Mouse (Mus musculus) intestine, embryonic 15.5 days (tissue): ENCODE data around the gene Tacc2. TPM values are rescaled to one million over a fixed set of nuclear protein-coding genes. Genes with fewer than 3 reads are reported as not detected.
A peak's percentile ranks its signal among the peaks of the same experiment; 100 is the strongest.

ENCODE experiments used
- ATAC-seq: fragments of 200-750 bp; cut with Nextera tagmentation; 2 replicates; pipeline ENCODE4 v1.8.0; 2017; ENCODE audit warnings: moderate TSS enrichment, moderate library complexity
- H3K27ac ChIP-seq: fragments of 300-500 bp; sonication (generic); 2 replicates; pipeline ENCODE4 v1.5.1; 2015; ENCODE audit warnings: mild to moderate bottlenecking, inconsistent platforms
- H3K27me3 ChIP-seq: fragments of 300-500 bp; sonication (generic); replicated peaks from 2 replicates; pipeline ENCODE4 v1.6.1; 2015; ENCODE audit warnings: inconsistent platforms
- H3K36me3 ChIP-seq: fragments of 300-500 bp; sonication (generic); 2 replicates; pipeline ENCODE4 v1.6.1; 2015; ENCODE audit warnings: inconsistent platforms
- H3K4me1 ChIP-seq: fragments of 300-500 bp; sonication (generic); replicated peaks from 2 replicates; pipeline ENCODE4 v1.6.1; 2015; ENCODE audit warnings: inconsistent platforms
- H3K4me2 ChIP-seq: fragments of 300-500 bp; sonication (generic); replicated peaks from 2 replicates; pipeline ENCODE4 v1.6.1; 2015; ENCODE audit warnings: mild to moderate bottlenecking, inconsistent platforms
- H3K4me3 ChIP-seq: fragments of 300-500 bp; sonication (generic); replicated peaks from 2 replicates; pipeline ENCODE4 v1.5.1; 2015; ENCODE audit warnings: inconsistent platforms
- H3K9ac ChIP-seq: fragments of 300-500 bp; sonication (generic); 2 replicates; pipeline ENCODE4 v1.6.1; 2015; ENCODE audit warnings: inconsistent platforms
- H3K9me3 ChIP-seq: fragments of 300-500 bp; sonication (generic); 2 replicates; pipeline ENCODE4 v1.6.1; 2016; ENCODE audit warnings: inconsistent platforms
- WGBS: fragments of 180-500 bp; shearing (Covaris S2); methylation state at CpG from one replicate; pipeline ENCODE4 v1.1.7; 2015; 5-methylcytosine and 5-hydroxymethylcytosine counted together
- polyA plus RNA-seq: library from polyadenylated mRNA; unstranded; fragments of >200 nt; fragmentation: Nextera tagmentation; extraction: Ambion mirVana; gene quantifications from 2 replicates; pipeline ENCODE4 v1.2.1, GENCODE M21; 2015

Tacc2 gene
- polyA plus RNA-seq, 1 experiment from 2014 or later = 27.8 TPM

DNA sequence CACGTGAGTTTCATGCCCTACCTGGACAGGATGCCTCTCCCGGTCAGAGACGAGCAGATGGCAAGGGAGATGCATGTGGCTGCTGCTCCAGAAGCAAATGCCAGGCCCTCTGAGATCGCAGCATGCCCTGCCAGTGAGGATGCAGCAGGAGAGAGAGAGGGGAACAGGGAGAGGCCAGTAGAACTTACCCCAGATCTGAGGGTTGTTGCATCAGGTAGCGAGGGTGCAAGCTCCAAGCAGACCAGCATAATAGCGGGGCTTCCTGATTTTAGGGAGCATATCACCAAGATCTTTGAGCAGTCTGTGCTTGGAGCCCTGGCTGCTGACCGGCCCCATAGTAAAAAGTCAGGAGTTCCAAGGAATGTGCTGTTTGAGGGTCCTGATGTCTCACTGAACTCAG, 48.1 kb downstream of the Tacc2 start:
- no peak overlapping the region for H3K4me2 ChIP-seq
- H3K27me3 ChIP-seq = no peaks in the 10 kb centered on the region
- H3K4me3 ChIP-seq = no peak overlapping the region
- no peak overlapping the region for H3K9ac ChIP-seq
- ATAC-seq = no peak
- no peaks in the 10 kb centered on the region for H3K9me3 ChIP-seq
- no peak overlapping the region for H3K27ac ChIP-seq
- 79% methylated on average over 7 of the region's 7 CpGs for WGBS
- 0 out of 2 replicates have a peak, but pooled peaks cover 4% of the 10 kb centered on the region for H3K4me1 ChIP-seq
- no peaks in the 10 kb centered on the region for H3K36me3 ChIP-seq

DNA sequence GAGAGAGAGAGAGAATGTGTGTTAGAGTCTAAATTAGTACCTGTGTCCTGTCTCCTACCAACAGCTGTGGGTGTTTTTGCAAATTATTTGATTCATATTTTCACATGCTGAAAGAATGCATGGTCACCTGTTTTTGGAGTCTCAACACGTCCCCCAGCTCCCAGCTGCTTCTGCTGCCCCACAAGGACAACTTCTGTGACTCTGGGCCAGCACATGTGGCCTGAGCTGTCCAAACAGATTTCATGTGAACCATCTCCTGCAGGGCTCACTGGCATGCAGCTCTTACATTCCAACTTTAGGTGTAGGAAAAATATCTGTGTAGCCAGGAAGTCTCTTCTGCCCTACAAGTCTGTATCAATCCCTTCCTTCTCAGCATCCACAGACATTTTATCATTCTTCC, 51.4 kb downstream of the Tacc2 start:
- H3K4me3 ChIP-seq = no peak overlapping the region
- no peak overlapping the region for H3K27ac ChIP-seq
- 0 out of 2 replicates have a peak, but pooled peaks cover 2% of the 10 kb centered on the region for H3K4me1 ChIP-seq
- ATAC-seq = no peak
- H3K9me3 ChIP-seq = no peaks in the 10 kb centered on the region
- no peaks in the 10 kb centered on the region for H3K27me3 ChIP-seq
- H3K4me2 ChIP-seq = no peak overlapping the region
- no peaks in the 10 kb centered on the region for H3K36me3 ChIP-seq
- 43% methylated on average over 1 of the region's 1 CpGs for WGBS
- H3K9ac ChIP-seq = no peak overlapping the region

DNA sequence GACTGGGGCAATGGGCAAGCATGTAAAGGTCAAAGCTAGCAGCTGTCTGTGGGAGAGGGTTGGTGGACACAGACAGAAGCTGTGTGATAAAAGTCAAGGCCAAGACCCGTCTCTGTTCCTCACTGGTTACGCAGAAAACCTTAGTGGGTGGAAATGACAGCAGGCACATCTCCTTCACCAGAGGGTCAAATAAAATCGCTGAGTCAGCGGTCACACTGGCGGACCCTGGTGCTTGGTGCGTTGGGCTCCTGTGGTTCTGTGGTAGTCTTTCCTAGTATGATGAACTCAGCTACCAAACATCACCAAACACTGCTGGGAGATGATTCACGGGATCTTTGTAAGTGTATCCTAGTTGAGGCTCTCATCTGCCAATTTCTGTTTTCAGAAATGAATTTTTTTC, 52.8 kb downstream of the Tacc2 start:
- H3K36me3 ChIP-seq = no peaks in the 10 kb centered on the region
- H3K27me3 ChIP-seq = no peaks in the 10 kb centered on the region
- no peak overlapping the region for H3K4me2 ChIP-seq
- no peak overlapping the region for H3K9ac ChIP-seq
- H3K4me1 ChIP-seq = peaks cover 6% of the 10 kb centered on the region
- no peaks in the 10 kb centered on the region for H3K9me3 ChIP-seq
- WGBS = 86% methylated on average over 7 of the region's 7 CpGs
- no peak overlapping the region for H3K4me3 ChIP-seq
- ATAC-seq = no peak
- no peak overlapping the region for H3K27ac ChIP-seq

DNA sequence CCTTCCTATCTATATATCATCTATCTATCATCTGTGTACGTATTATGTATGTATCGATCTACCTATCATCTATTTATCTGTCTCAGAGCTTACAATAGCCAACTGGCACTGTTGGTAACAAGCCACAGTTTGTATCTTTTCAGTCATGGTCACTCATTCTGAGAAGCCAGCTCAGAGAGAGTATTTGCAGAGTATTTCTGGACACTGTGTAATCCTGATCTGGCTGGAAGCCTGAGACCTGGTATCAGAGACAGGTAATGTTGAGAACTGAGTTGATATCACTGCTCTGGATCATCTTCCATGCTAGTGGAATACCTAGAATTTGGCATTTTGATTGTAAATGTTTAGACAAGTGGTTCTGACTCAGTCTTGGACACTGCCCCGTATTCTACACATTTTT, 53.7 kb downstream of the Tacc2 start:
- no peak for ATAC-seq
- Histone ChIP-seq H3K4me3 (no peak overlapping the region), H3K9me3 (no peaks in the 10 kb centered on the region), H3K27me3 (no peaks in the 10 kb centered on the region), H3K4me1 (peaks cover 6% of the 10 kb centered on the region), H3K9ac (no peak overlapping the region), H3K27ac (no peak overlapping the region), H3K36me3 (no peaks in the 10 kb centered on the region), H3K4me2 (no peak overlapping the region)
- 85% methylated on average over 3 of the region's 3 CpGs for WGBS

DNA sequence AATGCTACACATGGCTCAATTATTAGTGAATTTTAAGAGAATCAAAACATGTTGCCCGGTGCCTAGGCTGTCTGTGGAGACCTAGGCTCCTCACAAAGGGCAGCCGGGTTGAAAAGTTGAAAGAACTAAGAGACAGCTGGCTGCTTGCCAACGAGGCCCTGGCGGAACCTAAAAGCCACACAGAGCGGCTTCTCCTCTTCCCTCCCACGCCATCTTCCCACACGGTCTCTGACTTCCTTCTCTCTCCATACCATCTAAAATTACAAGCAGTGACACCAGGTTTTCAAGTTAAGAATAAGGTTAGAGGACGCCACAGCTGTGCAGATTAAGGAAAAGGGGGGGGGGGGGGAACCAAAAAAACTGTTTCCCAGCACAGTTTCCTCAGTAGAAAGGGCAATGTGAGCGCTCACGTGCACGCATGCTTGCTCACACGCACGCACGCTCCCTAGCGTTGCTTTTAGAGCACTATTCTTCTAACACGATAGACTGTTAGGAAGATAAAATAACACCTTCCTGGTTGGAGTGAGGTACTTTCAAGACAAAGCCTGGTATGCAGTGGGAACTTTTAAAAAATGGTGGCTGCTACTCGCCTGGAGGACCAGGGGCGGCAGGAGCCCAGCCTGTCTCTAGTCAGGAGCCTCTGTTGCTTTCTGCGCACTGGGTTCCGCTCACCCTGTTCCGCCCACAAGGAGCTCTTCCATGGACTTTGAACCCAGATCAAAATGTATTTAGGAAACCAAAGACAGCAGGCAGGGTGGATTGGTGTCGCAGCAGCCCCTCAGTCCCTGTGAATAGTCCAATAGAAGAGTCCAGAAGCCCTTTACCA, 54.5 kb downstream of the Tacc2 start:
- H3K4me1 ChIP-seq = peaks cover 6% of the 10 kb centered on the region
- 0 out of 2 replicates have a peak, but pooled peaks have one; percentile 8 for ATAC-seq
- no peak overlapping the region for H3K4me3 ChIP-seq
- H3K9ac ChIP-seq = no peak overlapping the region
- H3K27ac ChIP-seq = no peak overlapping the region
- 51% methylated on average over 22 of the region's 22 CpGs for WGBS
- no peaks in the 10 kb centered on the region for H3K27me3 ChIP-seq
- no peaks in the 10 kb centered on the region for H3K9me3 ChIP-seq
- H3K4me2 ChIP-seq = no peak overlapping the region
- no peaks in the 10 kb centered on the region for H3K36me3 ChIP-seq

DNA sequence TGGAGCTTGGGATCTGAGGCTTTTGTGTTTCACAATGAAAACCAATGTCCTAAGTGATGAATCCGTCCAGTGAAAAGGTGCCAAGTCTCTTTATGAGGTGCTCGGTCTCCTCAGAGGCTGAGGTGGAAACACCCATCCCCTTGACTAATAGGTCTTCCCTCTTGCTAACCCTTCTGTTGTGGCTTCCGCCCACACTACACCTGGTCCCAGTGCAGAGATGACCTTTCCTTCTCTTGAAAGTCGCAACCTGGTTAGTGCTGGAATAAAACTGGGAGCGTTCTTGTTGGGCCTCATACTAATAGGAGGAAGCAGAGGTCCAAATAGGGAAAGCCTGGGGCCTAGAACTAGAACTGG, 55.1 kb downstream of the Tacc2 start:
- Histone ChIP-seq H3K27ac (no peak overlapping the region), H3K9me3 (no peaks in the 10 kb centered on the region)
- WGBS = 93% methylated on average over 5 of the region's 5 CpGs

DNA sequence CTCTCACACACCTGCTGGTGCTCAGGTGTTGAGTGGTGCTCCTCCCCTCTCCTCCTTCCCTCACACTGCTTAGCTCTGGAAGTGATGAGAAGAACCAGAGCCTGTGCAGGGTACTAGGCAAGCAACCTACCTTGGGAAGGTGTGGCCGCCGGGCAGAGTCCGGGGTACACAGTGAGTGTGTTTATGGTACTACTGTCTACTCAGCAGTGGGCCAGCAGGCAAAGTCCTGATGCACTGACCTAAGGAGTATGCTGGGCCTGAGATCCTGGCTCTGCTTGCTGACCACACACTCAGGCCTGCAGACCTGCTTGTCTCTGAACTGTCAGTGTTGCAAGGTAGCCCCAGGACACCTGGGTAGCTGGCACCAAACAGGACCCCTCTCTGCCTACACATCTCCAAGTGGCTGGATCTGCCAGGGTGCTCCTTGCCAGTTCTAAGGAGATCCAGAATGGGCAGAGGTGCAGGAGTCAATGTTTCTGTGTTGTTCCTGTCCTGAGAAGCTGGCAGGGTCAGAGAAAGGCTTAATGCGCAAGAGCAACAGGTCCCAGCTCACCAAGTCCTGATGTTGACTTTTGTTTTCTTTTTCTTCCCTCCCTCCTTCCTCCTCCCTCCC, 57.1 kb downstream of the Tacc2 start:
- no peaks in the 10 kb centered on the region for H3K27me3 ChIP-seq
- peaks cover 16% of the 10 kb centered on the region for H3K4me1 ChIP-seq
- no peak overlapping the region for H3K4me3 ChIP-seq
- ATAC-seq = peak; percentile 89
- H3K9me3 ChIP-seq = no peaks in the 10 kb centered on the region
- H3K36me3 ChIP-seq = no peaks in the 10 kb centered on the region
- no peak overlapping the region for H3K9ac ChIP-seq
- H3K4me2 ChIP-seq = no peak overlapping the region
- 68% methylated on average over 4 of the region's 4 CpGs for WGBS
- no peak overlapping the region for H3K27ac ChIP-seq

More for the DNA sequence above, 55.1 kb downstream of the Tacc2 start:
- Histone ChIP-seq H3K4me2 (no peak overlapping the region), H3K4me3 (no peak overlapping the region), H3K27me3 (no peaks in the 10 kb centered on the region), H3K9ac (no peak overlapping the region), H3K4me1 (peaks cover 7% of the 10 kb centered on the region), H3K36me3 (no peaks in the 10 kb centered on the region)
- no peak for ATAC-seq

DNA sequence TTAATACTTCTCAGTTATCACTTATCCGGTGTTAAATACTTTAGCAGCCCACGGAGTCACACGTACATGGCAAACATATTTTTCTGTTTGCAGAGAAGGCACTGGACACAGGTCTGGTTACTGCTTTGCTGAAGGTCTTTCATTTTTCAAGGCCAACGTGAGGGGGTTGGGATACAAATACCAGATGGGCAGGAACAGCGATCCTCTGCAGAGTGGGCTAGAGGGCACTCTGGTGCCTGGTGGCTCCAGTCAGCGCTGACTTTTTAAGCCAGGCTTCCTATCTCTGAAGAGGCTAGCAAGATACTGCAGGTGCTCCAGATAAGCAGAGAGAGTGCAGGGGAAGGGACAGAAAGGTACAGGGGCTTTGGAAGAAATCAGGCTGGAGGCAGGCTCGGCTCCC, 58.0 kb downstream of the Tacc2 start:
- 41% methylated on average over 7 of the region's 7 CpGs for WGBS
- no peak for ATAC-seq
- Histone ChIP-seq H3K4me1 (peaks cover 16% of the 10 kb centered on the region), H3K9ac (no peak overlapping the region), H3K9me3 (no peaks in the 10 kb centered on the region), H3K36me3 (no peaks in the 10 kb centered on the region), H3K27ac (no peak overlapping the region), H3K4me2 (no peak overlapping the region), H3K4me3 (no peak overlapping the region), H3K27me3 (no peaks in the 10 kb centered on the region)

DNA sequence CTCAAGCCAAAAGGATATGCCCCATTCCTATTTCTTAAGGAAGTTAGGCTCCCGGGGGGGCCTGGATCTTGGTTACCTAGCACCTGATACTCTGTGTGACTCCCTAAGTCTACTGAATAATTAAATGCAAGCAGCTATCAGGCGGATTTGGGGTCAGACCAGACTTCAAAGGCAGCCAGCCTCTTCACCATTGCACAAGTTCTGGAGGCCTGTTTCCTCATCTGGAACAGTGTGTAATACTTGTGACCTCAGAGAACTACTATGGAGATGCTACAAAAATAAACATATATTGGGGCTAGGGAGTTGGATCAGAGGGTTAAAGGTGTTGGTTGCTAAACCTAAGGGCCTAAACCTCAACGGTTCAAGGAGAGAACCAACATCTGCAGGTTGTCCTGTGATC, 59.0 kb downstream of the Tacc2 start:
- WGBS = 80% methylated on average over 3 of the region's 3 CpGs
- Histone ChIP-seq H3K9me3 (no peaks in the 10 kb centered on the region), H3K36me3 (no peaks in the 10 kb centered on the region), H3K27me3 (no peaks in the 10 kb centered on the region), H3K4me2 (no peak overlapping the region), H3K9ac (no peak overlapping the region), H3K27ac (no peak overlapping the region), H3K4me3 (no peak overlapping the region), H3K4me1 (peaks cover 16% of the 10 kb centered on the region)
- no peak for ATAC-seq

DNA sequence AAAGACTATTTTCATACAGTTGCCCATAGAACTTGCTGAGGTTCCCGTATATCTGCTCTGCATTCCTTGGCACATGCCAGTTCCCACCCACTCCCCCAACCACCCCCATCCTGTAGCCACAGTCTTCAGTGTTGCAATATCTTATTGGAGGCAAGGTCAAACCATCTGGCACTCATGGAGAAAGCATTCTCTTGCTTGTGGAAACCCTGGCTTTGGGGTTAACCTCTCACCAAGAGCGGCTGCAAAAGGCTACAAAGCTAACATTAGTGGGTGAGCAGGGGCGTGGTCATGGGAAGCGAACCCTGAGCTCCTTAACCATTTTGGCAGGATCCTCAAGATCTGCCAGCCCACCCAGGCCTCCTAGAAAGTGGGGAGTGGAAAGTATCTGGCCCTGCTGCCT, 59.7 kb downstream of the Tacc2 start:
- no peak for ATAC-seq
- WGBS = 81% methylated on average over 4 of the region's 4 CpGs

DNA sequence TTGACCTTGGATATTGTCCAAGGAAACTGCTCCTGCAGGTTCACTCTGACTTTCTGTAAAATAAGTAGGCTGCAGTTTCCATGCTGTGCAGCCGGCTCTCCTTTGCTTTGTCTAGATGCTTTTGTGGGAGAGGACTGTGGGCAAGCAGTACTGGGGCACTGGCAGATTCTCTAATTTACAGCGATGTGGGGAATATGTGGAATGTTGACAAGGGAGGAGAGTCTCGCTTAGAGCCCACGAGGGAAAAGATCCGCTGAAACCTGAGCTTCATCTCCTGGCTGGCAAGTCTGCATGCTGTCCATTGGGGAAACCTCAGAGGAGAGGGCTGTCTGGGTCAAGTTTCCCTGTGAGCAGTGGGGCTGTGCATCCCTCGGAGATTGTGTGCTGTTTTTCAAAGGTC, 60.6 kb downstream of the Tacc2 start:
- WGBS = 27% methylated on average over 6 of the region's 6 CpGs
- no peak overlapping the region for H3K4me3 ChIP-seq
- ATAC-seq = no peak

More for the DNA sequence above, 59.7 kb downstream of the Tacc2 start:
- peaks cover 14% of the 10 kb centered on the region for H3K4me1 ChIP-seq
- no peak overlapping the region for H3K4me2 ChIP-seq
- H3K9ac ChIP-seq = no peak overlapping the region
- no peaks in the 10 kb centered on the region for H3K27me3 ChIP-seq
- H3K4me3 ChIP-seq = no peak overlapping the region
- no peaks in the 10 kb centered on the region for H3K9me3 ChIP-seq
- H3K36me3 ChIP-seq = no peaks in the 10 kb centered on the region
- no peak overlapping the region for H3K27ac ChIP-seq

DNA sequence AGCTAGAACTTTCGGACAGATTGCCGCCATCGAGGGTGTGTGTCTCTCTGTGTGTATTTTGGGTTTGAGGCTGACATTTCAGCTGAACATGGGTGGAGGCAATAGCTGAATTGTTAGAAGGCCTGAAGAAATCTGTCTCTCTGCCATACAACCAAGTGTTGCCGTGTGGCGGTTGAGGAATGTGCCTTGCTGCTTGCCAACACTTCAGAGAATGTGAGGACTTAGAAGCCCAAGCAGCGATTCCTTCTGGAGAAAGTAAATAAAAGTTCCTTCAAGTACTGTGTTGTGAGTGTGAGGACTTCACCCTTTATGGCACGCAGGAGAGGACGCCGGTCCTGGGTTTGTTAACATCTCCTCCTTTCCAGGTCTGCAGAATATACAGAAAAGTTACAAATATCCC, 63.4 kb downstream of the Tacc2 start:
- Histone ChIP-seq H3K27me3 (no peaks in the 10 kb centered on the region), H3K9me3 (no peaks in the 10 kb centered on the region), H3K27ac (no peak overlapping the region), H3K4me2 (no peak overlapping the region), H3K4me3 (no peak overlapping the region), H3K9ac (no peak overlapping the region), H3K36me3 (no peaks in the 10 kb centered on the region), H3K4me1 (peaks cover 10% of the 10 kb centered on the region; the same call in 1 of the 2 replicates)
- no peak for ATAC-seq
- WGBS = 68% methylated on average over 9 of the region's 9 CpGs

More for the DNA sequence above, 60.6 kb downstream of the Tacc2 start:
- Histone ChIP-seq H3K4me2 (no peak overlapping the region), H3K9ac (no peak overlapping the region), H3K27ac (no peak overlapping the region), H3K27me3 (no peaks in the 10 kb centered on the region), H3K36me3 (no peaks in the 10 kb centered on the region), H3K9me3 (no peaks in the 10 kb centered on the region), H3K4me1 (peaks cover 14% of the 10 kb centered on the region)
